Mouse (Mus musculus) gastrocnemius, adult 8-10 months (tissue): ENCODE data around the gene Tnk2. TPM values are rescaled to one million over a fixed set of nuclear protein-coding genes. Genes with fewer than 3 reads are reported as not detected.
A peak's percentile ranks its signal among the peaks of the same experiment; 100 is the strongest.
"Not testable (repeated sequence)": the region's sequence is repeated elsewhere in the genome, so short reads cannot be mapped to it uniquely, and the experiment has no call there.

Experiments
- DNase-seq, 2 experiments: peaks; one replicate each; pipeline ENCODE4 v3.0.0; 2022; ENCODE audit warnings: low spot score in 2 of 2
- total RNA-seq, 4 experiments: library from RNA; stranded (reverse); gene quantifications; 2 replicates each; pipeline ENCODE4 v1.2.4; 2022

The Tnk2 gene
- total RNA-seq, 4 experiments from 2014 or later, result 43.7 to 58.1 (median 46.2) TPM

DNA sequence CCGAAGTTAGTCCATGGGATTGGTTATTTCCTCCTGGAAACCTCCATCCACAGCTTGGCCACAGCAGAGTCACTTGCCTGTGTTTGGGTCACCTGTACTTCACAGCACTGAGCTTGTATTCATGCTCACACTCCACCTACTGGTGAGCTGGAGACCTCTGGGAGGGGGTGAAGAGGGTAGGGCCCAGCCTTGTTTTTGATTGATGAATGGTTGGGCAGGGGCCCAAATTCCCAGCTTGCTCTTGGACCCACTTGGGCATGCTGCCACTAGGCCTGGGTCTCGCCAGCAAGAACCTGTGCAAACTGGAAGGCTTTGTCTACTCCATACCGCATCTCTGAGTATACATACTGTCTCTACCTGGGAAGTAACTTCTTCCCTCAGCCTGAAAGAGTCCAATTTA lies 8.4 kb upstream of the Tnk2 start:
- no peak for DNase-seq

DNA sequence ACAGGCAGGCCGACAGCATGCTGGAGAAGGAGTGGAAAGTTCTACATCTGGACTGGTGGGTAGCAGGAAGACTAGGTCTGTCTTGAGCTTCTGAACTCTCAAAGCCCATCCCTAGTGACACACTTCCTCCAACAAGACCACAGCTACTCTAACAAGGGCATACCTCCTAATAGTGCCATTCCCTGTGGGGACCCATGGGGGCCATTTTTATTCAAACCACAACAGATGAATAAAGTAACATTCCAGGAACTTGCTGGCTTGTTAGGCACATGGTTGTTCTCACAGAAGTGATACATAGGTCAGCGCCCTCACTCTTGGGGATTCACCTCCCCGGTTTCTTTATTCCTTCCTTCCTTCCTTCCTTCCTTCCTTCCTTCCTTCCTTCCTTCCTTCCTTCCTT lies 7.3 kb upstream of the Tnk2 start:
- DNase-seq, result no peak

DNA sequence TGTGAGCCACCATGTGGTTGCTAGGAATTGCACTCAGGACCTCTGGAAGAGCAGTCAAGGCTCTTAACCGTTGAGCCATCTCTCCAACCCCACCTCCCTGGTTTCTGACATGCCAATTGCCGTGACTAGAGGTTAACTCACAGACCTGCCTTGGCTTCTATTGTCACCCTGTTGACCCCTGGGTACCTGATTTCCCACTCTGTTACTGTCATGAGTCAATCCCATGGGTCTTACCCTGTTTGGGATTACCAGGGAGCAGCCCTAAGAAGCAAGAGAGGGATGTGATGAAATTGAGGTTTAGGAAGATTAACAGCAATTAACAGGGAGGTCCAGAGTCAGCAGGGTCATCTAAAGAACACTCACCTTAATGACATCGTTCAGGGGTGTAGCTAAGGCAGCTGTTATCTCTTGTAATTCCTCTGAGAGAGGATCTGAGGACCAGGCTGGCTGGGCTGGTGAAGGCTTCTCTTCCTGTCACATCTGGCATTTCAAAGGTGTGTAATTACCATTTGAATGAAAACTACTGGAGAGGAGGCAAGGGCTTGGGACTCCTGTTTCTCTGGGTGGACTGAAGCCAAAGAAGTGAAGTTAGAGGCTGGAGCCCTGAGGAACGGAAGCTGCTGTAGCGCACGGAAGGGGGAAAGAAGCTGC lies 6.7 kb upstream of the Tnk2 start:
- no peak for DNase-seq

- DNase-seq, result peak; percentile 79 to 81
These were observed 5.2 kb upstream of the Tnk2 start for GRCm38 (mm10) chr16:32638476-32638875.

- no peak for DNase-seq
These were observed 3.6 kb upstream of the Tnk2 start for GRCm38 (mm10) chr16:32640096-32640495.

- DNase-seq, result not testable (repeated sequence)
These were observed 3.0 kb upstream of the Tnk2 start for GRCm38 (mm10) chr16:32640683-32641082.

- no peak for DNase-seq
These were observed 2.0 kb upstream of the Tnk2 start for GRCm38 (mm10) chr16:32641440-32642219.

DNA sequence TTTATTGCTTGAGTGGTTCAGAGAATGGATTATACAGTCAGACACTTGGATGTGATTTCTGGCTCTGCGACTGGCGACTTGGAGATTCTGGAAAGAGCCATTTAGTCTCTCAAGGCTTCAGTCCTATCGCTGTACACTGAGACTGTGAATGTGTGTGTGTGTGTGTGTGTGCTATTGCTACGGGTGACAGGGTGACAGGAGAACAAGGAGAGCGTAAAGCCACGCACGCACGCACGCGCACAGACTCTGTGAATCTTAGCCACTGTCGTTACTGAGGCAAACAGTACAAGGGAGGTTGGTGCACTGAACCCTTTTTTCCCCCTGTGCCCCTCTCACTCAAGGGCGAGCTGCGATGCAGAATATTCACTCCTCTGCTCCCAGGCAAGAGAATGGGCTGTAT lies 1.4 kb upstream of the Tnk2 start:
- DNase-seq, result no peak

- DNase-seq, result no peak
These were observed 561 bp downstream of the Tnk2 start for GRCm38 (mm10) chr16:32644069-32644800.

DNA sequence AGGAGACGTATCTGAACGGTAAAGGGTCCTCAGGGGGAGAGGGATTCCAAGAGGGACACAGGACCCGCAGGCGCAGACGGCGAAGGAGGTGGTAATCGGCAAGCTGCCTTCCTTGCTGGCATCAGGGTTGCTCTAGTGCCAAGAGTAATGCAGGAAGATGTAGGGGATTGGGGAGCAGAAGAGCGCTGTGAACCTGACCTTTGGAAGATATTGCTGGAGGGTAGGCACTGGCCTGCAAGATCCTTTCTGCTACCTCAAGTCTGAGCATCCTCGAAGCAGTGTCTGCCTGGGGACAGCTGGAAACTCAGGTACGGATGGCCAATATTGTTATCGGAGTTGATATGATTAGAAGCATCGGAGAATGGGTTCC lies 1.1 kb downstream of the Tnk2 start:
- DNase-seq, result no peak

GRCm38 (mm10) chr16:32645361-32645914 lies 1.8 kb downstream of the Tnk2 start:
- DNase-seq, result no peak

DNA sequence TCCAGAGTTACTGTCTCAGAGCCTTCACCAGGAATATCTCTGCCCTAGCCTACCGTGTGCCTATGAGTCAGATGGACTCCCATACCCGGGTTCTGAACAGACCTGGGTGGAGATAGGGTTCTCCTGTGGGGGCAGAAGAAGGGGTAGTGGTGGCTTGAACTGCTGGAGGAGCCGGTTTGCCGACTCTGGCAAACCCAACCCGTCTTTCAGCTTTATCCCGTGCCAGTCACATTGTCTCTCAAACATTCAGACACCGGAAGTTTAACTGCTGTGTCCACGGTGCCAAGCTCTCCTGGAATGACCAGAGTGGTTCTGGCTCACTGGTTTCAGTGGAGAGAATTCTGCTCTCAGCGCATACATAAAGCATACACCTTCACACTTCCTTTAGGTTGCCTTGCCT lies 2.3 kb downstream of the Tnk2 start:
- no peak for DNase-seq

DNA sequence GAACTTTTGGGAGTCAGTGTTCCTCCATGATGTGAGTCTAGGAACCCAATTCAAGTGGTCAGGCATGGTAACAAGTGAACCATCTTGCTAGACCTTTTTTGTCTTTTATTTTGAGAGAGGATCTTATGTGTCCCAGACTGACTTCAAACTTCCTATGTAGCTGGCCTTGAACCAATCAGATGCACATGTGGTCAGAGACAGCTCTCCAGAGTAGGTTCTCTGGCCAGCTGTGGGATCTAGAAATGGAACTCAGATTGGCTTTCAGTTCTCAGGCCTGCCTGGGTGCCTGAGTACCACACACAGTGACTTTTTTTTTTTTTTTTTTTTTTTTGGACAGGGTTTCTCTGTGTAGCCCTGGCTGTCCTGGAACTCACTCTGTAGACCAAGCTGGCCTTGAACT lies 4.0 kb downstream of the Tnk2 start:
- no peak for DNase-seq

DNA sequence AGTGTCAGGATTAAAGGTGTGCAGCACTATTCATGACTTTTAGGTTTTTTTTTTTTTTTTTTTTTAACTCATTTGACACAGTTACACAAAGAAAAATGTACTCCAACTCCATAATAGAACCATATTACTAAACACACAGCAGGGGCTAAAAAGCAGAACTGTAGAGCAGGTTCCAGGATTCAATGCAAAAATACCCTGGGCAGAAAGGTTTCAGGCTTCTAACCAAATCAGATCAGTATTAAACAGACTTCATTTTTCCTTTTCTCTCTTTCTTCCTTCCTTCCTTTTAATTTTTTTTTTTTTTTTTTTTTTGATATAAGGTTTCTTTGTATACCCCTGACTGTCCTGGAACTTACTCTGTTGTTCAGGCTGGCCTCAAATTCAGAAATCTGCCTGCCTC lies 6.8 kb downstream of the Tnk2 start:
- DNase-seq, result no peak

GRCm38 (mm10) chr16:32650974-32651618 lies 7.4 kb downstream of the Tnk2 start:
- DNase-seq, result no peak

- no peak for DNase-seq
These were observed 10.5 kb downstream of the Tnk2 start for GRCm38 (mm10) chr16:32654071-32654733.

GRCm38 (mm10) chr16:32655534-32655933 lies 11.9 kb downstream of the Tnk2 start:
- no peak for DNase-seq

DNA sequence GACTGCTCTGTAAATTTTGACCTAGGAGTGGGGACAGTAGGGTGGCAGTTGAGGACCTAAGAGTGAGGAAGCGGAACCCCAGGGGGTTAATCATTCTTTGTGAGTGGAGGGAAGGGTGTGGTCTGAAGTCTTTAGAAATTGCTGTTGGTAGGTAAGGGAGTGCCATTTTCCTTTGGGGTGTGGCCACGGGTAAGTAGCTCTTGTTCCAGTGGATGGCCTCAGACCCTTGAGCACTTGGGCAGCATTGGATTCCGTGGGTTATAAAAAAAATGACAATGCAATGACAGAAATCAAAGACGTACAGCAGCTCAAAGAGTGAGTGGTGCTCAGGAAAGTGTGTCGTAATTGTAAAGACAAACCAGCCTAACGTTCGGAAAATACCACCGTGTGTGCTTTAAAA lies 12.6 kb downstream of the Tnk2 start:
- no peak for DNase-seq

- no peak for DNase-seq
These were observed 13.1 kb downstream of the Tnk2 start for GRCm38 (mm10) chr16:32656794-32657193.

- DNase-seq, result peak in 1 of 2 experiments; percentile 68
These were observed 14.0 kb downstream of the Tnk2 start for GRCm38 (mm10) chr16:32657498-32658250.
